8 mouse cellular contexts compared by ENCODE assay signal in the genomic region with DNA sequence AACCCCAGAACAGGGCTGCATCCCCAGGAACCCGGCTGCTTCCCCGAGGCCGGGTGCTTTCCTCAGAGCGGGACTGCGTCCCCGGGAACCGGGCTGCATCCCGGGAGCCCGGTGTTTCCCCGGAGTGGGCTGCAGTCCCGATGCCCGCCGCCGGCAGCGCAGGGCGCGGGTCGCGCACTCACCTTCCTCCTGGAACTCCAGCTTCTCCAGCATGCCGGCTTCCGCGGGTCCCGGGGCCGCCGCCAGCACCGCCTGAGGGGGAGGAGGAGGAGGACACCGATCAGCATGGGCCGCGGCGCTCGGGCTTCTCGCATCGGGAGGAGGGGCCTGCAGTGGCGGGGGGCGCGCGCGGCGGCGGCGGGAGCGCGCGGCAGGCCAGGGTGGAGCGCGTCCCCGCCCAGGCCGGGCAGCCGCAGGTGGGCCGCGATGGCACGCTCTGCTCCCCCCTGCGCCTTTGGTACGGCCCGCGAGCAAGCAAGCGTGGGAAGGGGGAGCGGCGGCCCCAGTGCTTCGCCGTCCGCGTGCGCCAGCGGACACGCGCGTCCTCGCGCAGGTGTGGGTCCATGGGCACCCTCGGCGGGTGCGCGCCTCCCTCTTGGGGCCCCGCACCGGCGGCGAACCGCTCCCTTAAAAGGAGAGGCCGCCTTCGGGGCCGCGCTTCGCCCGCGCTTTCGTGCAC.
DNase-seq lines count a peak whose midpoint lies in the region; ATAC-seq and TF ChIP-seq lines count a peak whose summit lies in the region.

No protein-coding gene starts in this region.

- H3K4me2 ChIP-seq in heart, embryonic 14.5 days (ENCODE audit: low read length): peak overlapping the region; percentile 68
- H3K4me2 ChIP-seq in liver, embryonic 14.5 days (ENCODE audit: low read depth): peak overlapping the region; percentile 92
- peak overlapping the region; percentile 70 for H3K4me2 ChIP-seq in neural tube, embryonic 13.5 days

- H3K4me3 ChIP-seq in heart, embryonic 14.5 days (ENCODE audit: control insufficient read depth in 1 of 2, insufficient read depth in 1 of 2, low read depth in 1 of 2, low read length in 2 of 2): peak overlapping the region; percentile 88 to 91
- H3K4me3 ChIP-seq in liver, embryonic 14.5 days (ENCODE audit: insufficient read depth in 1 of 2, low read depth in 2 of 2, low read length in 2 of 2): peak overlapping the region; percentile 56 to 66
- H3K4me3 ChIP-seq in neural tube, embryonic 13.5 days: peak overlapping the region; percentile 92

- H3K27me3 ChIP-seq in heart, embryonic 14.5 days (ENCODE audit: control insufficient read depth, insufficient read depth, low read length): no peaks in the 10 kb centered on the region
- peaks cover 9% of the 10 kb centered on the region; the same call in 1 of the 2 replicates for H3K27me3 ChIP-seq in liver, embryonic 14.5 days (ENCODE audit: control insufficient read depth, insufficient read depth, low read length)
- no peaks in the 10 kb centered on the region for H3K27me3 ChIP-seq in neural tube, embryonic 13.5 days

- H3K9me3 ChIP-seq in heart, embryonic 14.5 days (ENCODE audit: control insufficient read depth, low read length): no peaks in the 10 kb centered on the region
- no peaks in the 10 kb centered on the region for H3K9me3 ChIP-seq in liver, embryonic 14.5 days (ENCODE audit: control insufficient read depth, low read length)
- H3K9me3 ChIP-seq in neural tube, embryonic 13.5 days: no peaks in the 10 kb centered on the region

- H3K4me1 ChIP-seq in heart, embryonic 14.5 days (ENCODE audit: control insufficient read depth in 2 of 2, insufficient read depth in 2 of 2, low read length in 2 of 2): peaks cover 3 to 19% of the 10 kb centered on the region in 2 experiments; a peak in 3 of 4 replicates
- H3K4me1 ChIP-seq in liver, embryonic 14.5 days (replicated peaks; ENCODE audit: control insufficient read depth in 2 of 2, insufficient read depth in 2 of 2, low read length in 1 of 2): peaks cover 0 to 4% of the 10 kb centered on the region in 2 experiments; a peak in 3 of 4 replicates
- H3K4me1 ChIP-seq in neural tube, embryonic 13.5 days (replicated peaks): peaks cover 20% of the 10 kb centered on the region

- peaks cover 18% of the 10 kb centered on the region for H3K36me3 ChIP-seq in heart, embryonic 14.5 days (ENCODE audit: control insufficient read depth, insufficient read depth, low read length)
- no peaks in the 10 kb centered on the region for H3K36me3 ChIP-seq in liver, embryonic 14.5 days (replicated peaks; ENCODE audit: control insufficient read depth, insufficient read depth, low read depth)
- H3K36me3 ChIP-seq in neural tube, embryonic 13.5 days: 0 out of 2 replicates have a peak, but pooled peaks cover 7% of the 10 kb centered on the region

- peak overlapping the region; percentile 97 for H3K9ac ChIP-seq in heart, embryonic 14.5 days (ENCODE audit: low read length)
- peak overlapping the region; percentile 58 for H3K9ac ChIP-seq in liver, embryonic 14.5 days (replicated peaks)
- peak overlapping the region; percentile 94 for H3K9ac ChIP-seq in neural tube, embryonic 13.5 days

- TF ChIP-seq EP300 in liver, embryonic 14.5 days (IDR thresholded peaks at IDR 0.05; ENCODE audit: low read depth): no peak

- DNase-seq in CD4-positive, CD25-positive, alpha-beta regulatory T cell, adult 2 months (ENCODE audit: low read depth, low spot score): peak; percentile 97
- peak; percentile 97 for DNase-seq in brain, adult 2 months (ENCODE audit: low read depth, low spot score)
- DNase-seq in fibroblast of lung, adult 2 months (ENCODE audit: low read depth): peak; percentile 27
- peak; percentile 93 for DNase-seq in kidney, postnatal 14 days
- DNase-seq in liver, embryonic 14.5 days (ENCODE audit: low read depth in 3 of 3, low spot score in 3 of 3): peak in 2 of 3 experiments; percentile 45 to 47
- DNase-seq in telencephalon, adult 2 months (ENCODE audit: low read depth, low spot score): peak; percentile 72

- H3K27ac ChIP-seq in heart, embryonic 14.5 days (replicated peaks in 1 of 2; ENCODE audit: control insufficient read depth in 1 of 2, insufficient read depth in 1 of 2, low read depth in 2 of 2, low read length in 2 of 2): peak overlapping the region; percentile 96
- no peak overlapping the region for H3K27ac ChIP-seq in liver, embryonic 14.5 days
- peak overlapping the region; percentile 97 for H3K27ac ChIP-seq in neural tube, embryonic 13.5 days (replicated peaks)

- peak; percentile 91 for ATAC-seq in heart, embryonic 14.5 days (ENCODE audit: insufficient number of reproducible peaks, insufficient read depth, low FRiP score, low read depth)
- ATAC-seq in liver, embryonic 14.5 days (ENCODE audit: insufficient read depth): peak; percentile 85
- peak; percentile 97 for ATAC-seq in neural tube, embryonic 13.5 days (ENCODE audit: low read depth)

- no peak; the same call in 1 of the 2 replicates for TF ChIP-seq CTCF in liver, embryonic 14.5 days (IDR thresholded peaks at IDR 0.05; ENCODE audit: low read depth)

- WGBS in heart, embryonic 14.5 days: under 1% methylated on average over 49 of the region's 87 CpGs
- under 1% methylated on average over 77 of the region's 87 CpGs for WGBS in liver, embryonic 14.5 days (ENCODE audit: insufficient replicate concordance)
- WGBS in neural tube, embryonic 13.5 days: under 1% methylated on average over 59 of the region's 87 CpGs

Comparison
In these comparisons a context has a peak if more than half of its experiments do, and no peak if none do; other contexts are left out.
1. DNase-seq: peak in every context shown above with its lines; median percentile 97 in CD4-positive, CD25-positive, alpha-beta regulatory T cell, adult 2 months; 97 in brain, adult 2 months; 93 in kidney, postnatal 14 days; 72 in telencephalon, adult 2 months; 46 in liver, embryonic 14.5 days; 27 in fibroblast of lung, adult 2 months.